Mouse (Mus musculus): Measurements from ENCODE around the gene Il15ra.

- TF ChIP-seq CTCF (IDR thresholded peaks at IDR 0.05; ENCODE audit: insufficient read depth, low read depth, low read length) (no peak), POLR2A (IDR thresholded peaks at IDR 0.05; ENCODE audit: insufficient read depth, low read depth, low read length) (no peak)
These were observed 7.4 kb downstream of the Il15ra start for GRCm38 (mm10) chr2:11712483-11712990.
